Mouse (Mus musculus) cerebellum, adult (tissue): ENCODE data around the gene Polr1d.
A peak's percentile ranks its signal among the peaks of the same experiment; 100 is the strongest.

Experiments
- ATAC-seq: cut with Nextera tagmentation; 2 replicates; pipeline ENCODE4 v1.9.2; 2017; ENCODE audit warnings: mild to moderate bottlenecking, moderate library complexity, mixed read lengths; ENCODE audit not compliant: insufficient number of reproducible peaks, low FRiP score, low TSS enrichment

Gene Polr1d

GRCm38 (mm10) chr5:147078110-147078900 is 1.5 kb downstream of the Polr1d start:
- ATAC-seq, result no peak

GRCm38 (mm10) chr5:147085201-147085894 is 8.5 kb downstream of the Polr1d start:
- ATAC-seq, result peak; percentile 66; the same call in 1 of the 2 replicates

- no peak for ATAC-seq
These were observed 10.0 kb downstream of the Polr1d start for GRCm38 (mm10) chr5:147086816-147087215.

DNA sequence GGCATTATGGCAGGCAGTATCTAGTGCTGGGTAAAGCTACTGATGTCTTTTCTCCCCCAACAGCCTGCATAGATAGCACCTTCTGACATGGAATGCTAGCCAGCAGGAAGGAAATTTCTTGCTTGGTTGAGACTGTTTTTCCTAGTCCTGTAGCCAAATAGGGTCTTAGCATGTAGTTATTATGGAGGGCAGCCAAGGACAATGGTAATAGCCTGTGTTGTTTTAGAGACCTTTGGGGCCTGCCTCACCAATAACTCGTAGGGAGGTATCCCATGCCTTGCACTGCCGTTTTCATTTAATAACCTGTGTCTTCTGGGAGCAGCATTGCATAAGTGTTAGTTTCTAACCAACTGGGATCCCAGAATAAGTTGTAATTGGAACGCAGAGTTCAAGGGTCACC is 13.0 kb downstream of the Polr1d start:
- ATAC-seq, result no peak

- peak; percentile 84 for ATAC-seq
These were observed 13.6 kb downstream of the Polr1d start for GRCm38 (mm10) chr5:147090256-147090963.

- ATAC-seq, result no peak
These were observed 15.6 kb downstream of the Polr1d start for GRCm38 (mm10) chr5:147092448-147092847.

GRCm38 (mm10) chr5:147094296-147094695 is 17.4 kb downstream of the Polr1d start:
- ATAC-seq, result no peak

GRCm38 (mm10) chr5:147096586-147096985 is 19.7 kb downstream of the Polr1d start:
- ATAC-seq, result no peak

GRCm38 (mm10) chr5:147098667-147099066 is 21.8 kb downstream of the Polr1d start:
- ATAC-seq, result no peak

GRCm38 (mm10) chr5:147100180-147100579 is 23.3 kb downstream of the Polr1d start:
- no peak for ATAC-seq

- no peak for ATAC-seq
These were observed 25.4 kb downstream of the Polr1d start for GRCm38 (mm10) chr5:147102295-147102694.

- ATAC-seq, result no peak
These were observed 30.4 kb downstream of the Polr1d start for GRCm38 (mm10) chr5:147107276-147107675.

GRCm38 (mm10) chr5:147108861-147109591 is 32.2 kb downstream of the Polr1d start:
- peak; percentile 36; the same call in 1 of the 2 replicates for ATAC-seq

- no peak for ATAC-seq
These were observed 37.9 kb downstream of the Polr1d start for GRCm38 (mm10) chr5:147114738-147115137.

- ATAC-seq, result no peak
These were observed 38.8 kb downstream of the Polr1d start for GRCm38 (mm10) chr5:147115631-147116030.

GRCm38 (mm10) chr5:147117027-147117426 is 40.2 kb downstream of the Polr1d start:
- ATAC-seq, result no peak

DNA sequence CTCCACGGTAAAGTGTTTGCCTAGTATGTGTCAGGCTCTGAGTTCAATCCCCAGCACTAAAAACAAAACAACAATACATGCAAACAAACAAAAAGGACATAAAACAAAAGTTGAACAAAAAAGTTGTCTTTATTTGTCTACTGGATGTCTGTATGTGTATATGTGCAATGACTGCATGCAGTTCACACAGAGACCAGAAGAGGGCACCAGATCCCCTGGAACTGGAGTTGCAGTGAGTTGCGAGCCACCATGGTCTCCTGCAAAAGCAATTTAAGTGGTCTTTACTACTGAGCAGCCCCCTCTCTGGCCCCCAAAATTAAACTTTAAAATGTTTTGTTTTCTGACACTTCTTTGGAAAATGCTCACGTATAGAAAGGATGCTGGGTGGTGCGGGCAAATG is 44.3 kb downstream of the Polr1d start:
- no peak for ATAC-seq

DNA sequence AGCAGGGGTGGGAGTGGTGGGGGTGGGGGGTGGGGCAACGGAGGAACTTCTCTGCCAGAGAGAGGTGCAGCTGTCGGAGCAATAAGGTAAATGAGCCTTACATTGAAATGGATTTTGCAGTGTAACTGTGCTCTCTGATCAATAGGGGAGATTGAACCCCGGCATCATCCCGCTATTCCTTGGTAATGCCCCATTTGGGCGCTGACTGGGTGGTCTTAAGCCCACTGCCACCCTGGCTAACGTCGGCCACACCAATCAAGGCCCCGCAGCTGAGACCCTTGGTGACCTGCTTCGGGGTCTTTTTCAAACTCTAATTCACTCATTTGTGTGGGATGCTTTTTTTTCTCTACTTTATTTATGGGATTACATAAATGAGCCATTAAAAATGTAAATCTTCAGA is 47.9 kb downstream of the Polr1d start:
- no peak for ATAC-seq

- no peak for ATAC-seq
These were observed 48.8 kb downstream of the Polr1d start for GRCm38 (mm10) chr5:147125542-147126185.

GRCm38 (mm10) chr5:147127860-147128259 is 51.0 kb downstream of the Polr1d start:
- ATAC-seq, result no peak
